Mouse (Mus musculus) adrenal gland, postnatal 25 days (tissue): ENCODE results near the gene Nptx2. TPM values are rescaled to one million over a fixed set of nuclear protein-coding genes. Genes with fewer than 3 reads are reported as not detected.

ENCODE experiments used
- DNase-seq: peaks from one replicate; pipeline ENCODE4 v3.0.0; 2021; ENCODE audit warnings: mixed read lengths
- total RNA-seq: library from RNA; stranded (reverse); gene quantifications from 2 replicates; pipeline ENCODE4 v1.2.3, GENCODE M21; 2021

Gene Nptx2
- total RNA-seq, 1 experiment from 2014 or later, result 0.70 TPM

GRCm38 (mm10) chr5:144585100-144585499 is 39.4 kb downstream of the Nptx2 start:
- DNase-seq, result no peak

GRCm38 (mm10) chr5:144591248-144591880 is 45.7 kb downstream of the Nptx2 start:
- DNase-seq, result no peak

DNA sequence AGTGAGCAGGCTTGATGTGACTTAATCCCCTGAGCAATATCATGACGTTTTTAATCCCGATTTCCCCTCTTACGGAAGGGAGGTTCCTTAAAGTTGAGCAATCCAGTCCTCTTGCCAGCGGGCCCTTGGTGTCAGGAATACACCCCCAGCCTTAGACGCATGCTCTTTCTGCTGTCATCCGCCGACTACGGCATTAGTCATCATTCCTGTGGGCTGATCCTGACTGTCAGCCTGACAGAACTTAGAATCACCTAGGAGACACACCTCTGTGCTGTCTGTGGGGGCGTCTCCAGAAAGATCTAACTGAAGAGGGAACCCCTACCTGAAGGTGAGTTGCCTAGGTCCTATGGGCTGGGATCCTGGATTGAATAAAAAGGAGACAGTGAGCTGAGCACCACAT is 49.1 kb downstream of the Nptx2 start:
- DNase-seq, result no peak

Other genes starting within 250 kb of the Nptx2 start
- gene Baiap2l1, start 187.8 kb upstream of the Nptx2 start, total RNA-seq, result 8.0 and 9.6 TPM in 2 replicates
- gene Tmem130, start 215.9 kb downstream of the Nptx2 start, total RNA-seq, result 23.3 and 33.7 TPM in 2 replicates
- gene Trrap, start 221.8 kb downstream of the Nptx2 start, total RNA-seq, result 120 and 154 TPM in 2 replicates